Comparison of ENCODE assay signal across 14 mouse cellular contexts in the genomic region with DNA sequence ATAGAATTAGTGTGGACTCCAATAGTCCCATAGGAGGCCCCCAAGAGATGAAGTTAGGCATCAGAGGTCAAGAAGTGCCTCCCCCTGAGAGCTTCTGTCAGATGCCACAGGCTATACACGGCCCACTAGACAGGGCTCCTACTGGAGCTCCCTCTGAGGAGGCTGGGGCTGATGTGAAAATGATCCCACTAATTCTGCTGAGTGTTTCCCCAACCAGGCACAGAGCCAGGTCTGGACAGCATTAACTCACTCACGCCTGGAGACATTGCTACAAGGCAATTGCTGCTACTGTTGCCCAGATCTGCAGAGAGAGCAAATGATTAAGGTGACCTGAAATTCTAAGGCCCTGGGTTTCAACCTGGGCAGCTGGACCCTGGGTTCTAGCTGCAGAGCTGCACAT. TPM values are rescaled to one million over a fixed set of nuclear protein-coding genes. Genes with fewer than 3 reads are reported as not detected.
DNase-seq lines count a peak whose midpoint lies in the region; ATAC-seq and TF ChIP-seq lines count a peak whose summit lies in the region.
"Had no signal": no experiment of that assay in that cellular context is flagged by ENCODE, and none has a peak within 500 bp of the region (broad histone marks: within the 10 kb centered on the region; RNA-seq: fewer than 3 reads in every experiment).

No protein-coding gene starts in this region.

- no peak for TF ChIP-seq CTCF in kidney, postnatal 0 days (IDR thresholded peaks at IDR 0.05; ENCODE audit: low read depth)

- H3K27me3 ChIP-seq in kidney, postnatal 0 days (ENCODE audit: insufficient read depth, low read length): no peaks in the 10 kb centered on the region

- ATAC-seq in kidney, postnatal 0 days (replicated peaks; ENCODE audit: low FRiP score, low read depth): no peak

- no peaks in the 10 kb centered on the region for H3K9me3 ChIP-seq in kidney, postnatal 0 days (replicated peaks; ENCODE audit: low read length)
- H3K9me3 ChIP-seq: heart, embryonic 15.5 days had no signal

- no peak overlapping the region for H3K4me2 ChIP-seq in kidney, postnatal 0 days (ENCODE audit: low read length)
- H3K4me2 ChIP-seq: heart, embryonic 15.5 days had no signal

- H3K4me3 ChIP-seq in kidney, postnatal 0 days (replicated peaks; ENCODE audit: low read depth, low read length): no peak overlapping the region
- H3K4me3 ChIP-seq: heart, embryonic 15.5 days had no signal

- DNase-seq in gastrocnemius, adult 18-20 months (ENCODE audit: low spot score): peak; percentile 31
- DNase-seq in gastrocnemius, postnatal 36 days: no peak
- peak; percentile 62 for DNase-seq in kidney, postnatal 0 days (ENCODE audit: low spot score)
- no peak for DNase-seq in kidney, adult 11 months
- peak; percentile 48 for DNase-seq in right cerebral cortex, postnatal 4 days
- no peak for DNase-seq in right cerebral cortex, adult 2 months (ENCODE audit: low spot score in 2 of 2)
- no peak for DNase-seq in spleen, postnatal 14 days (ENCODE audit: low spot score in 2 of 2)
- no peak for DNase-seq in right cerebral cortex, postnatal 25 days
- DNase-seq: kidney, adult 18-20 months; liver had no signal

- no peak overlapping the region for H3K9ac ChIP-seq in kidney, postnatal 0 days (ENCODE audit: low read depth, low read length)
- H3K9ac ChIP-seq: heart, embryonic 15.5 days had no signal

- WGBS in kidney, postnatal 0 days: 17% methylated on average over 2 of the region's 2 CpGs

- no peaks in the 10 kb centered on the region; the same call in 1 of the 2 replicates for H3K4me1 ChIP-seq in kidney, postnatal 0 days (replicated peaks; ENCODE audit: insufficient read depth, low read length)

- H3K36me3 ChIP-seq in kidney, postnatal 0 days (ENCODE audit: insufficient read depth, low read length): no peaks in the 10 kb centered on the region
- H3K36me3 ChIP-seq: heart, embryonic 15.5 days had no signal

- H3K27ac ChIP-seq in kidney, postnatal 0 days: no peak overlapping the region
- H3K27ac ChIP-seq: heart, embryonic 15.5 days had no signal

- intact Hi-C loops in gastrocnemius, postnatal 36 days (cut with DNase I): no loop called here

RNA-seq across cellular contexts. Expression of a gene that starts 6.6 kb away (rescaled TPM):
- total RNA-seq in gastrocnemius, adult 18-20 months (2021): 1 to 10 TPM; 2.7 to 6.9 TPM
- total RNA-seq in gastrocnemius, postnatal 36 days (2021): 10 to 100 TPM in 1 of 2 experiments, 1 to 10 TPM in 1; 7.7 to 10.4 TPM
- polyA plus RNA-seq in kidney, postnatal 0 days (2015; fragmentation: Nextera tagmentation; extraction: Ambion mirVana): 0.80 and 0.83 TPM in 2 replicates
- total RNA-seq: megakaryocyte, adult 5-6 weeks; MEL had no signal

RNA-seq across cellular contexts. Expression of a gene that starts 13.8 kb away (rescaled TPM):
- total RNA-seq in gastrocnemius, adult 18-20 months (2021): under 1 TPM; 0.18 to 0.21 TPM
- total RNA-seq in gastrocnemius, postnatal 36 days (2021): 1 to 10 TPM; 2.0 to 5.7 TPM
- polyA plus RNA-seq in kidney, postnatal 0 days (2015; fragmentation: Nextera tagmentation; extraction: Ambion mirVana): 0.11 TPM in 1 of 2 replicates, not detected in the other
- total RNA-seq: megakaryocyte, adult 5-6 weeks; MEL had no signal

RNA-seq across cellular contexts. Expression of a gene that starts 56.5 kb away (rescaled TPM):
- total RNA-seq in gastrocnemius, adult 18-20 months (2021): not detected
- total RNA-seq in gastrocnemius, postnatal 36 days (2021): not detected
- not detected in 2 replicates for polyA plus RNA-seq in kidney, postnatal 0 days (2015; fragmentation: Nextera tagmentation; extraction: Ambion mirVana)
- total RNA-seq: megakaryocyte, adult 5-6 weeks; MEL had no signal
- polyA plus RNA-seq: C2C12 had no signal

RNA-seq across cellular contexts. Expression of a gene that starts 58.0 kb away (rescaled TPM):
- total RNA-seq in gastrocnemius, adult 18-20 months (2021): under 1 TPM in 1 of 2 experiments, not detected in 1; 0.17 TPM
- total RNA-seq in gastrocnemius, postnatal 36 days (2021): not detected
- 0.49 and 0.51 TPM in 2 replicates for polyA plus RNA-seq in kidney, postnatal 0 days (2015; fragmentation: Nextera tagmentation; extraction: Ambion mirVana)

Comparison
In these comparisons a context has a peak if more than half of its experiments do, and no peak if none do; other contexts are left out.
1. DNase-seq: peak in gastrocnemius, adult 18-20 months (single experiment), kidney, postnatal 0 days (single experiment) and right cerebral cortex, postnatal 4 days (single experiment); none in gastrocnemius, postnatal 36 days (0 of 2), kidney, adult 11 months (single experiment), right cerebral cortex, adult 2 months (0 of 2), spleen, postnatal 14 days (0 of 2) and right cerebral cortex, postnatal 25 days (single experiment).